Mouse (Mus musculus) olfactory bulb, adult 2 months (tissue): Measurements from ENCODE around the gene Mapkapk3.

Experiments used
- CTCF ChIP-seq: fragments of 200-500 bp; IDR thresholded peaks from 2 replicates; pipeline ENCODE4 v1.5.1; 2012; ENCODE audit warnings: low read depth, mild to moderate bottlenecking, low read length, moderate library complexity; ENCODE audit not compliant: insufficient read depth
- POLR2A ChIP-seq: fragments of 200-500 bp; IDR thresholded peaks from 2 replicates; pipeline ENCODE4 v1.6.1; 2012; ENCODE audit warnings: mild to moderate bottlenecking, low read depth, low read length, moderate library complexity; ENCODE audit not compliant: insufficient read depth

GRCm38 (mm10) chr9:107252164-107252563 lies 37.5 kb downstream of the Mapkapk3 start:
- TF ChIP-seq POLR2A (no peak), CTCF (no peak)
